Mouse (Mus musculus): ENCODE measurements around the gene Tlr3. TPM values are rescaled to one million over a fixed set of nuclear protein-coding genes. Genes with fewer than 3 reads are reported as not detected.
A peak's percentile ranks its signal among the peaks of the same experiment; 100 is the strongest.

The Tlr3 gene
- polyA plus RNA-seq, 1 experiment from 2014 or later = 0.73 TPM

DNA sequence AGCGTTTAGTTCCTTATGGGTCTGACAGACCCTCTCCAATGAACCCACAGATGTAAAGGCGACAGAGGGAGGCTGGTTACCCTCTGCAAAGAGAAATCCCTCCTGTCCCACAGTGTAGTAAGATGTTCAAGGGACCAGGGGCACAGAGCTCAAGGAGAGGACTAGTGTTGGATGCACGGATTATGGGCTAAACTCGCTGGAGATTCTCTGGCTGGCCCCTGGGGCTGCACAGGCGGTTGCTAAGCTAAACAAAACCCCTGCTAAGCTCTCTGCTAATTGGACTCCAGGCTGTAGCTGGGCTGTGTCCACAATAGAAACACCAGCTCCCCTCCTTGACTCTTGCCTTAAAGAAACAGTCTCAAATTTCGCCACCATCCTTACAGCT, 28.9 kb downstream of the Tlr3 start, which contains the start of gene Fam149a:
Gene Fam149a, minus strand, starts transcription at position 329 of the 385 bp plus-strand sequence.
- Histone ChIP-seq H3K4me2 (peak within 1 kb of the TSS; percentile 53), H3K36me3 (no peaks in the 10 kb centered on the region), H3K27me3 (replicated peaks) (peaks cover 25% of the 10 kb centered on the region), H3K27ac (no peak within 1 kb of the TSS), H3K4me3 (peak within 1 kb of the TSS; percentile 14), H3K4me1 (no peaks in the 10 kb centered on the region), H3K9me3 (replicated peaks) (no peaks in the 10 kb centered on the region), H3K9ac (no peak within 1 kb of the TSS)
- WGBS (ENCODE audit: insufficient replicate concordance) = 11% methylated on average over 6 of the region's 6 CpGs
- ATAC-seq = no peak

DNA sequence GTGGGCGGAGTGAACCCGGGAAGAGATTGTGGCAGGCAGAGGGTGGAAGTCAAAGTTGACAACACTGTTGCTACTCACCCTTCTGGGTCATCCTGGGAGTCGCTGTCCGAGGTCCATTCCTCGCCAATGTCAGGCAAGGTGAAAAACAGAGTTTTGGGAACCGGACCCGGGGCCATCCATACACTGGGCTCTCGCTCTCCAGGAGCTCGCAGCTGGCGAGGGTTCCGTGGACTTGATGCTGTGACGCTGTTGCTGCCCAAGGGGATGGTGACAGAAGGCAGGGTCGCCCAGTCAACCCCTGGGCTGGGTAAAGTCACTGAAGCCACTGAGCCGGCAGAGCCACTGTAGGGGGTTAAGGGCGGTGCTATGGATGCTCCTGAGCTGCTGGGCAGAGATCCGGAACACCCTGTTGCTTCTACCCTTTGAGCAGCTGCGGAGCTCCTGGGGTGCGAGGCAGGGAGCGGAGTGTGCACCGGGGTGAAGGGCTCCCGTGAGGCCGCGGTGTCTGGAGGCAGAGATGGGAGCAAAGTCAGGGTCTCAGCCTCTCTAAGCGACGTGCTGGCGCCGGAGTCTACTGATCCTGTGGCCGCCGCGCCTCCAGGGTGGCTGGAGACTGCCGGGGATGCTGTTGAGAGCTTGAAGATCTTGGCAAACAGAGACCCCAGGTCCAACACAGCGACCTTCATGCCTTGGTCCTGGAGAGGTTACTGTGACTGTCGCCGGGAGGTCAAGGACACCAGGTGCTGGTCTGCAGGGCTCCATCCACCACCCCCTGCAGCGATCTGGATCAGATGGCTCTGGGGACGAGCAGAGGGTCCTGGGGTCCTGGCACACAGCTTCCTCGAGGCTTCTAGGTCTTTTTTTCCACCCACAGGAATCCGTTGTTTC, 29.6 kb downstream of the Tlr3 start:
- ATAC-seq = no peak
- no peak overlapping the region for H3K27ac ChIP-seq
- peak overlapping the region; percentile 53 for H3K4me2 ChIP-seq
- peaks cover 25% of the 10 kb centered on the region for H3K27me3 ChIP-seq (replicated peaks)
- H3K4me3 ChIP-seq = peak overlapping the region; percentile 14
- H3K36me3 ChIP-seq = no peaks in the 10 kb centered on the region
- WGBS (ENCODE audit: insufficient replicate concordance) = 5% methylated on average over 38 of the region's 38 CpGs
- no peaks in the 10 kb centered on the region for H3K9me3 ChIP-seq (replicated peaks)
- no peak overlapping the region for H3K9ac ChIP-seq
- H3K4me1 ChIP-seq = no peaks in the 10 kb centered on the region

DNA sequence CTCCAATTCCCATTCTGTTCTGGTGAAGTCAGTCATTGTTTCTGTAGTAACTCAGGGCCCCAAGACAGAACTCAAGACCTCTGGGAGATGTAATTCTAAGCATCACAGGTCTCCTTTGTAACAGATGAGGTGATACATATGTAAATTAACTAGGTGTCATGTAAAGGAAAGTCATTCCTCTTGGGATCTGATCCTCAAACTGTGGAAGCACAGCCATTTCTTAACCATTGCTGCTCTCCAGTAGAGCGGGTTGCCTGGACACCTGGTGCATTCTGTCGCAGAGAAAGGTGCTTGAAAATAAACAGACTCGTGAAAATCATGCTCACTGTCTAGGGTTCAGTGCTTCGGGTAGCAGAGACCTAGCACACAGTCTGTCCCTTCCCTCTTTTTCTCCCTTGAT, 30.3 kb downstream of the Tlr3 start:
- no peak overlapping the region for H3K4me2 ChIP-seq
- H3K36me3 ChIP-seq = no peaks in the 10 kb centered on the region
- WGBS (ENCODE audit: insufficient replicate concordance) = 14% methylated on average over 4 of the region's 4 CpGs
- H3K4me3 ChIP-seq = no peak overlapping the region
- H3K4me1 ChIP-seq = no peaks in the 10 kb centered on the region
- H3K9ac ChIP-seq = no peak overlapping the region
- no peaks in the 10 kb centered on the region for H3K9me3 ChIP-seq (replicated peaks)
- H3K27ac ChIP-seq = no peak overlapping the region
- peaks cover 25% of the 10 kb centered on the region for H3K27me3 ChIP-seq (replicated peaks)
- no peak for ATAC-seq

DNA sequence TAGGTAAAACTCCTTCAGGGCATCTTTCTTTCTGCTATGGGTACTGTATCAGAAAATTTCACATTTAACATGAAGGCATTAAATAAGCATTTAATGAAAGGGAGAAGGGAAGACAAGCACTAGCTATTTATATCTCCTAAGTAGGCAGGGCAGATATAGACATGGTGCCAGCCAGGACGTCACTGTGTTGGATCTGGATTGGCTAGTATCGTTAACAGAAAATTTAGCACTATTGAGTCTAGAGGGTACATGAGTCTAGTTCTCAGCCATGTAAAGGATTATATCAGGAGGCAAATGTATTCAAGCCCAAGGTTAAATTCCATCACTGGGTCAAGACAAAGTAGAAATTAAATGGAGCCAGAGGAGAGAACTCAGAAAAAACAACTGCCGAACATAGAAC, 36.8 kb downstream of the Tlr3 start:
- no peaks in the 10 kb centered on the region for H3K27me3 ChIP-seq (replicated peaks)
- H3K9ac ChIP-seq = no peak overlapping the region
- no peak overlapping the region for H3K4me3 ChIP-seq
- no peaks in the 10 kb centered on the region for H3K9me3 ChIP-seq (replicated peaks)
- no peaks in the 10 kb centered on the region for H3K4me1 ChIP-seq
- H3K4me2 ChIP-seq = no peak overlapping the region
- H3K27ac ChIP-seq = no peak overlapping the region
- no peak for ATAC-seq
- WGBS (ENCODE audit: insufficient replicate concordance) = 67% methylated on average over 3 of the region's 3 CpGs
- H3K36me3 ChIP-seq = no peaks in the 10 kb centered on the region

DNA sequence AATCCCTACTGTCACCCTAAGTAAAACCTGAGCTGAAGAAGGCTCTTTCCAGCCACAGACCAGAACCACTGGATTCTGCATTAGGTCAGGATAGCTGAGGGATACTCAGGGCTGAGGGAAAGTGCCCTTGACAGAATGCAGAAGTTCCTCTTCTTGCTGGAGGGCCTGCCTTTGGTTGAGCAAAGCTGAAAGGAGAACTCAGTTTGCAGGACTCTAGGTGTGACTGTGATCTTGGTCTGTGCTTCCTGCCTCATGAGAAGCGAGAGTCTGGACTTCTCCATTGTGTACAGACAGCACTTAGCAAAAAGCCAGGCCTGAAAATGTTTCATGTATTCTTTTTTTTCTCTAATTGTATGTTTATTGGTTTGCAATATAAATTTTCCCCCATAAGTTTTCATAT, 43.7 kb downstream of the Tlr3 start:
- Histone ChIP-seq H3K9ac (no peak overlapping the region), H3K27me3 (replicated peaks) (no peaks in the 10 kb centered on the region), H3K9me3 (replicated peaks) (no peaks in the 10 kb centered on the region), H3K4me1 (no peaks in the 10 kb centered on the region), H3K27ac (no peak overlapping the region), H3K4me3 (no peak overlapping the region), H3K36me3 (no peaks in the 10 kb centered on the region), H3K4me2 (no peak overlapping the region)
- ATAC-seq = no peak
- WGBS (ENCODE audit: insufficient replicate concordance) = 22% methylated on average over 1 of the region's 1 CpGs

DNA sequence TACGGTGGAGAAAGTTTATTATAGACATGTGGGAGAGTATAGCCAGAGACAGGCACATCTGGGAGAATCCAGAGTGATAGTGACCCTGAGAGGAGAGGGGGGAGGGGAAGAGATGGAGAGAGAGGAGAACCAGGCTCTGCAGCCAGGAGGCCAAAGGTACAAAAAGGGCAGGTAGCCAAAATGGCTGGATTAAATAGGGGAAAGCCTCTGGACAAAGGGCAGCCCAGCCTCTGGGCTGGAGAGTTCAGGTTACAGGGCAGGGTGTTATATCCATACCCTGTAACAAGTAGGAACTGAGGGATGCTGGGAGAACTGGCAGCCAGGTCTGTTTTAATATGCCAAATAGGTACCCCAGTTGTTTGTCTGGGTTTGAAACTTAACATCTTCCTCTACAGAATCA, 47.7 kb downstream of the Tlr3 start:
- Histone ChIP-seq H3K27ac (no peak overlapping the region), H3K36me3 (no peaks in the 10 kb centered on the region), H3K4me1 (no peaks in the 10 kb centered on the region), H3K27me3 (replicated peaks) (peaks cover 9% of the 10 kb centered on the region), H3K9me3 (replicated peaks) (no peaks in the 10 kb centered on the region), H3K9ac (no peak overlapping the region), H3K4me3 (no peak overlapping the region), H3K4me2 (no peak overlapping the region)
- no peak; the same call in 1 of the 2 replicates for ATAC-seq
- 53% methylated on average over 1 of the region's 1 CpGs for WGBS (ENCODE audit: insufficient replicate concordance)

DNA sequence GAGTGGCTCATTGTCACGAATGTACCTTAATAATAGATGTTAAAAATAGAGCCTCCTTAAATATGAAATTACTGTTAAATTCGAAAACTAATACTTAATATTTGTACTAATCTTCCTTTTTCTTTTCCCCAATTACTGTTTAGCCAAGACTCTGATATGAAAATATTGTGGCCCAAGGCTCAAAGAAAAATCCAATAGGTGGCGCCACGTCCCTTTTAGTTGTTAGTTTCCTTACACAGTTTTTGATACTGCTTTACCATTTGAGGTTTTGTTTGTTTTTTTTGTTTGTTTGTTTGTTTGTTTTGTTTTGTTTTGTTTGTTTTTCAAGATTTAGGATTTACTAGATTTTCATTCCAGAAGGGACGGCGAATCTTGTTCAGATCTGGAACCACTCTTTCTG, 48.6 kb downstream of the Tlr3 start:
- Histone ChIP-seq H3K36me3 (no peaks in the 10 kb centered on the region), H3K27me3 (replicated peaks) (peaks cover 16% of the 10 kb centered on the region), H3K4me1 (no peaks in the 10 kb centered on the region), H3K9ac (no peak overlapping the region), H3K4me3 (no peak overlapping the region), H3K27ac (no peak overlapping the region), H3K4me2 (no peak overlapping the region), H3K9me3 (replicated peaks) (no peaks in the 10 kb centered on the region)
- no peak for ATAC-seq
- 44% methylated on average over 6 of the region's 6 CpGs for WGBS (ENCODE audit: insufficient replicate concordance)

DNA sequence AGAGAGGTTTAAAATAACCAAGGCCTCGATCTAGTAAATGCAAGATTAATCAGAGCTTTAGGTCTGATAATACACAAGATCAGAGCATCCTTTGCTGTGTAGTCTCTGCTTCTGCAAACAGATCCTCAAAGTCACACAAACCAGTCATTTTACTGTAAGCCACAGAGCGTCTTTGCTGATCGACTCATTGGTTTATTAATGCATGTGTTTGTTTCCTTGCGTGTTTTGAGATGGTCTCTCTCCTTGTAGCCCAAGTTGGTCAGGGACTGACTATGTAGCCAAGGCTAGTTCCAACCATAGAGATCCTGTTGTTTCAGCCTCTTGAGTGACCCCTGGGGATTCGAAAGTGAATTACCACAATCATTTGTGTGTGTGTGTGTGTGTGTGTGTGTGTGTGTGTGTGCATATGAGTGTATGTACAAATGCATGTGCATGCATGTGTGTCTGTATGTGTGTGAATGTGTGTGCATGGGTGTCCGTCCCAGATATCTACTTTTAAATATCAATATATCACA, 51.7 kb downstream of the Tlr3 start:
- WGBS (ENCODE audit: insufficient replicate concordance) = 66% methylated on average over 6 of the region's 6 CpGs
- Histone ChIP-seq H3K27me3 (replicated peaks) (peaks cover 16% of the 10 kb centered on the region), H3K4me1 (no peaks in the 10 kb centered on the region), H3K4me3 (no peak overlapping the region), H3K9ac (no peak overlapping the region), H3K4me2 (peak overlapping the region; percentile 65; the same call in 1 of the 2 replicates), H3K36me3 (no peaks in the 10 kb centered on the region), H3K27ac (no peak overlapping the region), H3K9me3 (replicated peaks) (no peaks in the 10 kb centered on the region)
- no peak for ATAC-seq

DNA sequence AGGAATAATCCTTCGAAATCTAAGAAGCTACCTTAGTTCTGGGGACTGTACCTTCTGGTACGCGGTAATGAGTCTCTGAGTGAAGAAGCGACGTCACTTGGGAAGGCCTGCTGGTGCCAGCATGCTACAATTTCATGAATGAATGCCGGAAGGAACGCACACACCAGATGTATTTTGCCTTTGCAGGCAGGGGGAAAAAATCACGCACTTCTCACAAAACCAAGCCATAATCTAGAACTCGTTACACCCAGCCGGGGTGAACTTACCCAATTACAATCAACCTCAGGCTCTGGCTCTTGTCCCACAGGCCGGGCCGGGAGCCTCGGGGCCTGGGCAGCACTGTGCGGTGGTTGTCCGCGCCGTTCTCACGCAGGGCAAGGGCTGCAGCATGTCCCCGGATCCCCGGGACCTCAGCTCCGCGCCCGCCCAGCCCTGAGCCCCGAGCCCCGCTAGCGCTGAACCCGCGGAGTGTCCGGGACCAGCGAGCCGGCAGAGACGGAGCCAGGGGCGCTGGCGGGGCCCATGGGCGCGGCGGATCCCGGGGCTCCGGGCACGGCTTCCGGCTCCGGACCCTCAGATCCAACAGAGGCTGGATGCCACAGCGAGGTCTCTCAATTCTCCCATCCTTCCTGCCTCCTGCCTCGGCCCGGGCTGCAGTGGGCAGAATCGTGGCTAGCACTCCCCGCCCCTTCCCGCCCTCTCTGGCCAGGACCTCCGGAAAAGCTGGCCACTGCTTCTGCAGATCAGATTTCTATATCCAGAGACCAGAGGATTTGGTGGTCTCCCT, 52.6 kb downstream of the Tlr3 start:
- H3K27ac ChIP-seq = no peak overlapping the region
- no peaks in the 10 kb centered on the region for H3K4me1 ChIP-seq
- H3K4me2 ChIP-seq = peak overlapping the region; percentile 65
- no peaks in the 10 kb centered on the region for H3K9me3 ChIP-seq (replicated peaks)
- H3K9ac ChIP-seq = peak overlapping the region; percentile 60
- peaks cover 16% of the 10 kb centered on the region for H3K27me3 ChIP-seq (replicated peaks)
- peak; percentile 47; the same call in 1 of the 2 replicates for ATAC-seq
- 8% methylated on average over 48 of the region's 49 CpGs for WGBS (ENCODE audit: insufficient replicate concordance)
- H3K36me3 ChIP-seq = no peaks in the 10 kb centered on the region; the same call in 1 of the 2 replicates
- H3K4me3 ChIP-seq = peak overlapping the region; percentile 54

DNA sequence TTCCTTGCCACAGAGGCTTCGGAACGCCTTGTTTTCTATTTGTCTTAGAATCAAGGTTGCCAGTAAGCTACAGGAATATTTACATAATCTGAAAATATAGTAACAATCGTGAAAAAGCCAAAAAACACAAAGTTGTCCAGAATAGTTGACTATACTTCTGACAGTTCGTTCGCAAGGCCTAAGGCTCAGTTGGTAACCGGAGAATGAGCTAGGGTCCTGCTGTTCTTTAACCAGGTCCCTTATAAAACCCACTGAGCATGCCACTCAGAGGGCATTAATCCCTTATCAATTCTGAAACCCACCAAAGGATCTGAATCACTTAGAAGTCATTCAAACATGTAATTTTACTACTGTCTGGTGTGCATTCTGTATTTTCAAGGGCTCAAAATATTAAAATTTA, 55.1 kb downstream of the Tlr3 start:
- 75% methylated on average over 6 of the region's 6 CpGs for WGBS (ENCODE audit: insufficient replicate concordance)
- H3K27ac ChIP-seq = no peak overlapping the region
- no peak for ATAC-seq

More for the DNA sequence above, 55.1 kb downstream of the Tlr3 start:
- H3K9ac ChIP-seq = no peak overlapping the region
- H3K27me3 ChIP-seq (replicated peaks) = peaks cover 16% of the 10 kb centered on the region
- H3K36me3 ChIP-seq = peaks cover 5% of the 10 kb centered on the region; the same call in 1 of the 2 replicates
- no peaks in the 10 kb centered on the region for H3K4me1 ChIP-seq
- H3K4me3 ChIP-seq = no peak overlapping the region
- H3K4me2 ChIP-seq = no peak overlapping the region
- H3K9me3 ChIP-seq (replicated peaks) = no peaks in the 10 kb centered on the region
